Mouse (Mus musculus) G1E (cell line): ENCODE data around the gene Atp1b2. TPM values are rescaled to one million over a fixed set of nuclear protein-coding genes. Genes with fewer than 3 reads are reported as not detected.

Source experiments
- ATAC-seq: 2 replicates; pipeline ENCODE4 v1.8.0; 2016; ENCODE audit warnings: mild to moderate bottlenecking; ENCODE audit not compliant: insufficient number of reproducible peaks, poor library complexity, low FRiP score, severe bottlenecking; ENCODE audit errors: extremely low read depth
- DNase-seq: peaks from one replicate; pipeline ENCODE4 v3.0.0; 2012; ENCODE audit warnings: low spot score
- H3K27me3 ChIP-seq: 2 replicates; pipeline ENCODE4 v1.6.1; 2012; ENCODE audit warnings: mild to moderate bottlenecking, low read length, inconsistent platforms; ENCODE audit not compliant: insufficient read depth
- H3K36me3 ChIP-seq: replicated peaks from 2 replicates; pipeline ENCODE3; 2012; ENCODE audit warnings: mild to moderate bottlenecking, inconsistent platforms
- H3K4me1 ChIP-seq: 2 replicates; pipeline ENCODE4 v1.6.1; 2012; ENCODE audit warnings: low read depth, low read length, inconsistent platforms, mixed read lengths; ENCODE audit not compliant: insufficient read depth
- H3K4me3 ChIP-seq: 2 replicates; pipeline ENCODE4 v1.5.1; 2012; ENCODE audit warnings: low read depth, mild to moderate bottlenecking, inconsistent platforms, low read length, moderate library complexity, mixed read lengths
- H3K9me3 ChIP-seq: replicated peaks from 2 replicates; pipeline ENCODE4 v1.6.1; 2012; ENCODE audit warnings: inconsistent platforms
- CTCF ChIP-seq: IDR thresholded peaks from 2 replicates; pipeline ENCODE4 v1.5.1; 2012; ENCODE audit warnings: low read depth, low read length, inconsistent platforms, mixed read lengths
- GATA1 ChIP-seq: IDR thresholded peaks from 2 replicates; pipeline ENCODE4 v1.6.1; 2012; ENCODE audit warnings: borderline replicate concordance, low read length, inconsistent platforms, mixed read lengths
- GATA2 ChIP-seq: IDR thresholded peaks from 2 replicates; pipeline ENCODE4 v1.6.1; 2012; ENCODE audit warnings: low read depth, low read length, inconsistent platforms, borderline replicate concordance
- POLR2AphosphoS5 ChIP-seq: IDR thresholded peaks from 2 replicates; pipeline ENCODE4 v1.6.1; 2012; ENCODE audit warnings: low read depth, low read length, inconsistent platforms; ENCODE audit not compliant: insufficient replicate concordance
- TAL1 ChIP-seq: conservative IDR thresholded peaks from 2 replicates; pipeline ENCODE4 v1.6.1; 2012; ENCODE audit warnings: low read depth, low read length, inconsistent platforms, mixed read lengths
- polyA plus RNA-seq: library from polyadenylated mRNA; stranded (reverse); fragments of >175 nt; gene quantifications from 2 replicates; pipeline ENCODE4 v1.2.3, GENCODE M21; 2012
- total RNA-seq, 2 experiments: library from RNA; stranded (forward) in 1 of 2; stranded (reverse) in 1 of 2; fragments of 200-1000 nt in 1 of 2; fragments of >200 nt in 1 of 2; fragmentation: Nextera tagmentation in 1 of 2; gene quantifications; 2 replicates each; pipeline ENCODE4 v1.2.3; 2014 to 2017

The Atp1b2 gene
- total and polyA plus RNA-seq, 3 experiments, result 4.8 to 84.5 (median 50.0) TPM

GRCm38 (mm10) chr11:69560896-69561854, 44.6 kb downstream of the Atp1b2 start:
- Histone ChIP-seq H3K9me3 (no peaks in the 10 kb centered on the region), H3K36me3 (peaks cover 69% of the 10 kb centered on the region), H3K4me1 (peaks cover 21% of the 10 kb centered on the region), H3K27me3 (peaks cover 7% of the 10 kb centered on the region), H3K4me3 (no peak overlapping the region)
- DNase-seq, result no peak
- TF ChIP-seq GATA2 (no peak), POLR2AphosphoS5 (no peak)
- ATAC-seq, result no peak

GRCm38 (mm10) chr11:69559851-69560765, 45.6 kb downstream of the Atp1b2 start, which contains the start of gene Efnb3:
Efnb3 (minus strand) TSS chr11:69560205.
- no peaks in the 10 kb centered on the region for H3K9me3 ChIP-seq
- TF ChIP-seq TAL1, result no peak
- no peak for TF ChIP-seq GATA2
- TF ChIP-seq POLR2AphosphoS5, result no peak
- no peak for TF ChIP-seq CTCF
- no peak for TF ChIP-seq GATA1
- peaks cover 11% of the 10 kb centered on the region for H3K27me3 ChIP-seq
- no peak for DNase-seq
- peaks cover 18% of the 10 kb centered on the region for H3K4me1 ChIP-seq
- no peak within 1 kb of the TSS for H3K4me3 ChIP-seq
- ATAC-seq, result no peak
- peaks cover 59% of the 10 kb centered on the region for H3K36me3 ChIP-seq

GRCm38 (mm10) chr11:69559183-69559582, 46.6 kb downstream of the Atp1b2 start:
- ATAC-seq, result no peak
- H3K36me3 ChIP-seq, result peaks cover 51% of the 10 kb centered on the region
- H3K9me3 ChIP-seq, result no peaks in the 10 kb centered on the region
- DNase-seq, result no peak
- H3K27me3 ChIP-seq, result peaks cover 11% of the 10 kb centered on the region
- H3K4me3 ChIP-seq, result no peak overlapping the region
- peaks cover 22% of the 10 kb centered on the region for H3K4me1 ChIP-seq
- TF ChIP-seq GATA2 (no peak), POLR2AphosphoS5 (no peak), GATA1 (no peak), CTCF (no peak), TAL1 (no peak)

- DNase-seq, result no peak
- H3K36me3 ChIP-seq, result peaks cover 46% of the 10 kb centered on the region
Observed at GRCm38 (mm10) chr11:69558756-69559155, 47.0 kb downstream of the Atp1b2 start.

GRCm38 (mm10) chr11:69557381-69557958, 48.3 kb downstream of the Atp1b2 start:
- peaks cover 23% of the 10 kb centered on the region for H3K27me3 ChIP-seq
- no peaks in the 10 kb centered on the region for H3K9me3 ChIP-seq
- TF ChIP-seq CTCF, result no peak
- TF ChIP-seq TAL1, result no peak
- no peak for TF ChIP-seq POLR2AphosphoS5
- TF ChIP-seq GATA1, result no peak
- no peak for TF ChIP-seq GATA2
- DNase-seq, result no peak
- ATAC-seq, result no peak
- H3K36me3 ChIP-seq, result peaks cover 33% of the 10 kb centered on the region
- no peak overlapping the region for H3K4me3 ChIP-seq
- H3K4me1 ChIP-seq, result peaks cover 21% of the 10 kb centered on the region

More at GRCm38 (mm10) chr11:69558756-69559155, 47.0 kb downstream of the Atp1b2 start:
- Histone ChIP-seq H3K4me3 (no peak overlapping the region), H3K27me3 (peaks cover 11% of the 10 kb centered on the region), H3K9me3 (no peaks in the 10 kb centered on the region), H3K4me1 (peaks cover 21% of the 10 kb centered on the region)
- no peak for TF ChIP-seq POLR2AphosphoS5
- TF ChIP-seq GATA2, result no peak
- no peak for TF ChIP-seq GATA1
- no peak for TF ChIP-seq CTCF
- TF ChIP-seq TAL1, result no peak
- no peak for ATAC-seq

GRCm38 (mm10) chr11:69554539-69555140, 51.1 kb downstream of the Atp1b2 start:
- peaks cover 44% of the 10 kb centered on the region for H3K27me3 ChIP-seq
- no peak for DNase-seq
- no peak for TF ChIP-seq TAL1
- no peak for TF ChIP-seq GATA1
- TF ChIP-seq POLR2AphosphoS5, result no peak
- no peak for TF ChIP-seq CTCF
- no peak for TF ChIP-seq GATA2

More at GRCm38 (mm10) chr11:69554539-69555140, 51.1 kb downstream of the Atp1b2 start:
- no peak for ATAC-seq
- Histone ChIP-seq H3K4me3 (no peak overlapping the region), H3K4me1 (peaks cover 12% of the 10 kb centered on the region), H3K36me3 (peaks cover 5% of the 10 kb centered on the region), H3K9me3 (no peaks in the 10 kb centered on the region)
